Mouse (Mus musculus) embryonic stem cell, embryonic (primary cell): ENCODE results near the gene Pigk.

ENCODE experiments used
- CTCF ChIA-PET, 4 experiments: fragments of 300-600 bp in 2 of 4; fragments of 350-600 bp in 2 of 4; sonication (Branson Sonifier 250); formaldehyde crosslinking; loops; one replicate each; lab custom pipeline; 2022; ENCODE audit warnings: inconsistent platforms in 2 of 4; lab: Charles Lee
- POLR2A ChIA-PET, 4 experiments: fragments of 300-600 bp in 2 of 4; fragments of 350-600 bp in 2 of 4; sonication (Branson Sonifier 250); formaldehyde crosslinking; loops; one replicate each; lab custom pipeline; 2022; ENCODE audit warnings: antibody characterized with exemption in 4 of 4, inconsistent platforms in 1 of 4; lab: Charles Lee

The Pigk gene

DNA sequence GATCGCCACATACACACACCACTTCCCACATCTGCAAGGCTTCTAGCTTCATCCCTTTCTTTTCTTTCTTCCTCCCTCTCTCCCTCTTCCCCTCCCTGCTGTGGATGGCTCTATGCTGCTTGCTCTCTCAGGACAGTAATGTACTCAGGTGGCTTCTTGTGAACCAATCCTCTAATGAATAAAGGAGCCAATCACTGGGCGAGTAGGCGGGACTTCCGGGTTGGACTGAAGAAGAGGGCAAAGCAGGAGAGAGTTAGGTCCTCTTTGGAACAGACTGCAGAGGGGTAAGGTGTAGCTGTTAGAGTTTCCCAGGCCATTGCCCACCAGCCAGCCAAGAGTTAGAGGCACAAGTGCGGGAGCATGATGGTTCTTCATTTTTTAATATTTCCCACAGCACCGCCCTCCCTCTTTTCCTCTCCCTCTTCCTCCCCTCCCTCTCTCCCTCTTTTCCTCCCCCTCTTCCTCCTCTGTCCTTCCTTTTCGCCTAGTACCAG is 215.9 kb downstream of the Pigk start:
- POLR2A ChIA-PET, result interaction anchor here in 3 of 4 experiments (0.5 to 2.7 kb wide), 12 partner anchors 12 to 764 kb away, joined by 3 to 10 read pairs (median 3); partner anchors contain the start of gene Gipc2 (in 1 of the 3)
- CTCF ChIA-PET, result interaction anchor here in 2 of 4 experiments (0.6 to 1.0 kb wide), 2 partner anchors 169 to 523 kb away, joined by 3 to 6 read pairs; no protein-coding TSS in a partner anchor

DNA sequence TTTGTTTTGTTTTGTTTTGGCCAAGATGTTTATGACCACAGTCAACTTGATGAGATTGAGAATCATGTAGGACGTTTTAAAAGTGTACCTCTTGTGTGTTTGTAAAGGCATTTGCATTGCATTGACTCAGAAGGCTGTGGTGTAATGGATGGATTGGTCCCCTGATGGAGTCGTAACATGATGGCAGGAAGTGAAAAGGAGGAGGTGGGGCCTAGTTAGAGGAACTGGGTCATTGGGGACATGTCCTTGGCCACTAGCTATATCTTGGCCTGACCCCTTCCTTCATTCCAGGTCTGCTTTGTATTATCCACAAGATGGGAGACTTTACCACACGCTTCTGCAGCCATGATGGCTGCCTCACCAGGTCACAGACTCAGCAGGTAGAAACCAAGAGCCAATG is 217.5 kb downstream of the Pigk start:
- POLR2A ChIA-PET, result interaction anchor here in 1 of 4 experiments (0.7 kb wide), 1 partner anchor 66 kb away, joined by 4 read pairs; no protein-coding TSS in a partner anchor
- CTCF ChIA-PET, result no interaction called here

- CTCF ChIA-PET, result no interaction called here
- POLR2A ChIA-PET, result interaction anchor here in 1 of 4 experiments (0.7 kb wide), 1 partner anchor 65 kb away, joined by 4 read pairs; no protein-coding TSS in a partner anchor
Observed at GRCm38 (mm10) chr3:152932096-152932495, 218.2 kb downstream of the Pigk start.

DNA sequence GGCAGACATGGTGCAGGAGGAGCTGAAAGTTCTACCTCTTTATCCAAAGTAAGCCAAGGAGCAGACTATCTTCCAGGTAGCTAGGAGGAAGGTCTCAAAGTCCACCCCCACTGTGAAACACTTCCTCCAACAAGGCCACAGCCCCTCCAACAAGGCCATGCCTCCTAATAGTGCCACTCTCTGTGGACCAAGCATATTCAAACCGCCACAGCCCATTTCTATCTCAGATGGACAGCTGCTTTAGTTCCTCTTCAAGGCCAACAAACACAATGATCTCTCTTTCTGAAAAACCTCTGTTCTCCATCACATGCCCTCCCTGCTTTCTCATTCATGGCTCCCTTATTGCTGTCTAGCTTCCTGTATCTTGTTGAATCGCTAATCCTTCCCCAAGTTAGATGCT is 218.6 kb downstream of the Pigk start:
- POLR2A ChIA-PET, result no interaction called here

DNA sequence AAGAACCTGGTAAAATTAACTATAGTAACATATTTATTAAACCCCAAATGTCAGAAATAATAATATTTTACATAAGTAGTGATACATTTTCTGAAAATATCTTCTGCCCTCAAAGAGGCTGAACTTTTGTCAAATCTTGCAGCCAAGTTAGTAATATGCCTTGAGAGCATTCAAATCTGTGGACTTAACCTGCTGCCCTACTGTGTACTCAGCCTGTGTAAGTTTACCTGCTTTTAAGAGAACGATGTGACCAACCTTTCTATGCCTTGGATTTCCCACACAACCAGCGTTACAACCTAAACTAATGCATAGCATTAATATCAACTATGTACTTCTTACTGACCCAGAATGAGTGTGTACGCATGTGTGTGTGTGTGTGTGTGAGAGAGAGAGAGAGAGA is 219.8 kb downstream of the Pigk start:
- CTCF ChIA-PET, result no interaction called here
- POLR2A ChIA-PET, result interaction anchor here in 1 of 4 experiments (0.7 kb wide), 1 partner anchor 1983 kb away, joined by 3 read pairs; no protein-coding TSS in a partner anchor

More for the DNA sequence above, 218.6 kb downstream of the Pigk start:
- CTCF ChIA-PET, result no interaction called here

DNA sequence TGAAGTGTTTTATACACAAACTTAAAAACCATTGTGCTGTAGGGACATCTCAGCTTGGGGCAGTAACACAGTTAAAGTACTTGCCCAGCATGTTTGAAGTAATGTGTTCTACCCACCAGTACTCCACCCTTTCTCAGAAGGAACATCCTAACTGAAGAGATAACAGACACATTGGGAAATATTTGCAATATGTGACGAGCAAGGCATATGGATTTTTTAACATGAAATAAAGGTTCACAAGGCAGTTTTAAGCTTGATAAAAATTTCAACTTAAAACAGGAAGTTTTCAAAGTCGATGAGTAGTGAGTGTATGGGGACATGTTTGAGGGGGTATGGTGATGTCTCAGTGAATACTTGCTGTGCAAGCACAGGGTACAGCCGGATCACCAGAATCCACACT is 222.4 kb downstream of the Pigk start:
- ChIA-PET CTCF (no interaction called here), POLR2A (no interaction called here)

DNA sequence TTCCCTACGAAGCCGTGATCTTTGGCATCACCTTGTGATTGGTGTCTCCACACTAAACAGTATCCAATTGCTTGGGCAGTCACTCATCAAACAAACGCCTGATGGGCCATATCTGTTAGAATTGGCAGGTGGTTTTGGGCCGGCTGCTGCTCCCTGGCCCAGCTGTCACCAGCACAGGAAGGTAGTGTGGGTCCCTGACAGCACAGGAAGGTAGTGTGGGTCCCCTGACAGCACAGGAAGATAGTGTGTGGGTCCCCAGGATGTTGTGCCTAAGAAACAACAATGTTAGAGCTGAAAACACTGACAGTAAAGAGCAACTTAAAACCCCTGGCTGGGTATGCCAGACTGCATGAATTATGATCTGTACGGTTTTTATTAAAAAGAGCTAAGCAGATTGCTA is 227.8 kb downstream of the Pigk start:
- CTCF ChIA-PET, result interaction anchor here in 2 of 4 experiments (1.2 to 1.9 kb wide), 2 partner anchors 10 to 16 kb away, joined by 3 to 9 read pairs; no protein-coding TSS in a partner anchor
- POLR2A ChIA-PET, result interaction anchor here in 1 of 4 experiments (0.6 to 1.5 kb wide), 2 partner anchors 11 to 13 kb away, joined by 3 read pairs; no protein-coding TSS in a partner anchor

- ChIA-PET POLR2A (interaction anchor here in 2 of 4 experiments (0.6 to 1.5 kb wide), 3 partner anchors 13 to 18 kb away, joined by 3 to 9 read pairs (median 5); no protein-coding TSS in a partner anchor), CTCF (interaction anchor here in 3 of 4 experiments (0.6 to 1.9 kb wide), 4 partner anchors 15 to 628 kb away, joined by 3 to 9 read pairs (median 4); no protein-coding TSS in a partner anchor)
Observed at GRCm38 (mm10) chr3:152942985-152943384, 229.1 kb downstream of the Pigk start.

DNA sequence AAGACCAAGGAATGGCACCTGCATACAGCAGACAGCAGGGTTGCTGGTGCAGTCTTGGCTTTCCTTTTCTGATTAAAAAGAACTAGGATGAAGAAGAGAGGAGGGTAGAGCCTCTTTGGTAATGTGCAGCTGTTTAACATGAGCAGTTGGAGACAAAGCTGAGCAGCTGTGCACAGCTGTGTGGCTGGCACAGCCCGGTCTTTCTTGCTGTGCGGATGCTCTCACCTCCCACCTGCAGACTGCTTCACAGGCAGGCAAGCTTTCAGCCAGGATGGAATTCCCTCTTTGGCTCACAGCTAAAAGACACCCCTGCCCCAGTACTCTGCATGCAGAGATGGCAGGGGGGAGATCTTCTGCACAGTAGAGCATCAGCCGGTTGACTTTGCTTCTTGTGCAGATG is 230.9 kb downstream of the Pigk start:
- CTCF ChIA-PET, result no interaction called here
- POLR2A ChIA-PET, result interaction anchor here in 1 of 4 experiments (1.8 kb wide), 1 partner anchor 15 kb away, joined by 5 read pairs; no protein-coding TSS in a partner anchor

GRCm38 (mm10) chr3:152947031-152947640 is 233.2 kb downstream of the Pigk start:
- POLR2A ChIA-PET, result no interaction called here
- CTCF ChIA-PET, result no interaction called here

DNA sequence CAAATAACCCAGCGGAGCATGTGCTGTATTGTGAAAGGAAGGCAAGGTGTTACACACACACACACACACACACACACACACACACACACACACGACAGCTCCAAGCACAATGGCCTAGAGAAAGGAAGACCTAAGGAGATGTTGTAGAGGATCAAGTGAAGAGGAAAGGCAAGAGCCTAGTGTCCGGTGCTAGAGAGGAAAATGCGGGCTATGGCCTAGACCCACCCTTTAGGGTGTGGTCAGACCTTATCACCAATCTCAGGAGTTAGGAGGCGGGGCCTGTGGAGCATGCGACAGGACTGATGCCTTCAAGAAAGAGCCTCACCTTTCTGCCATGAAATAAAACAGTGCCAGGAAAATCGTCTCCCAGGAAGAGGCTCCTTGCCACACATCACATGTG is 234.7 kb downstream of the Pigk start:
- CTCF ChIA-PET, result no interaction called here
- POLR2A ChIA-PET, result no interaction called here

DNA sequence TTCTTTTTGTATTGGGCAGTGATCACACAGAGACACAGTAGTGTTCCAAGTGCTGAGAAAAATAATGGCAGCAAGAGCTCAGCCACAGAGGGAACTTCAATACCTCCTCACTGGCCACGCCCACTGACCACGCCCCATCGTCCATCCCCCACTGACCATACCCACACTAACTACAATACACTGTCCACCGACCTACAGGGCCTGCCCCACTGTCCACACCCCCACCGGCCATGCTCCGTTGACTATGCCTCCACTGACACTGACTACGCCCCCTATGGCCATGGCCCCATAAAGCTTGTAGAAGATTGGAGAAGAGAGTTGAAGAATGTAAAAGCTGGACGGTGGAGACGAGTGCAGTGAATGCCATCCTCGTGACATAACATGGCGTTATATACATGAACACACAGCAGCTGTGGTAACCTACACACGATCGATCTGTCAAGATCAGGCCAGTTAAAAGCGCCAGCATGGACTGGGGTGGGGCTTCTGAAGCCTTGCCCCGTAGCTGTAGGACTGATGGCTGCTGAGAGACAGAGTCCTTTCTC is 235.4 kb downstream of the Pigk start:
- ChIA-PET POLR2A (no interaction called here), CTCF (interaction anchor here in 1 of 4 experiments (0.8 kb wide), 1 partner anchor 9 kb away, joined by 3 read pairs; no protein-coding TSS in a partner anchor)

DNA sequence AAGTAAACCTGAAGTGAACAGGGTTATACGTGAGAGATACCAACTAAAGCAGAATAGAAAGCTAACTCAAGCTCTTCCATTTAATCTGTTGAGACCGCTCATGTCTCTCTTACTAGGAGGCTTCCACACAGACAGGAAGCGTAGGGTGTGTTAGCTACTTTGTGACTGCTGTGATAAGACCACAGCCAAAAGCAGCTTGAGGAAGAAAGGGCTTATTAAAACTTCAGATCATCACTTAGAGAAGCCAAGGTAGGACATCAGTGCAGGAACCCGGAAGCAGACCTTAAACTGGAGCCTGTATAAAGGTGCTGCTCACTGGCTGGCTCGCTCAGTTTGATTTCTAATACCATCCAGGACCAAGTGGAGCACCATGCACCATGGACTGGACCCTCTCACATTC is 236.4 kb downstream of the Pigk start:
- CTCF ChIA-PET, result interaction anchor here in 1 of 4 experiments (1.3 kb wide), 1 partner anchor 298 kb away, joined by 3 read pairs; no protein-coding TSS in a partner anchor
- POLR2A ChIA-PET, result no interaction called here

GRCm38 (mm10) chr3:152950914-152951313 is 237.0 kb downstream of the Pigk start:
- POLR2A ChIA-PET, result interaction anchor here in 1 of 4 experiments (0.6 kb wide), 1 partner anchor 872 kb away, joined by 4 read pairs; no protein-coding TSS in a partner anchor

GRCm38 (mm10) chr3:152951634-152952545 is 238.0 kb downstream of the Pigk start:
- CTCF ChIA-PET, result interaction anchor here in 2 of 4 experiments (0.6 to 1.3 kb wide), 3 partner anchors 10 to 296 kb away, joined by 3 read pairs; no protein-coding TSS in a partner anchor
- POLR2A ChIA-PET, result interaction anchor here in 2 of 4 experiments (0.5 to 0.6 kb wide), 3 partner anchors 310 to 871 kb away, joined by 4 to 5 read pairs (median 4); no protein-coding TSS in a partner anchor

More at GRCm38 (mm10) chr3:152950914-152951313, 237.0 kb downstream of the Pigk start:
- CTCF ChIA-PET, result interaction anchor here in 2 of 4 experiments (1.0 to 1.3 kb wide), 2 partner anchors 9 to 297 kb away, joined by 3 read pairs; no protein-coding TSS in a partner anchor

DNA sequence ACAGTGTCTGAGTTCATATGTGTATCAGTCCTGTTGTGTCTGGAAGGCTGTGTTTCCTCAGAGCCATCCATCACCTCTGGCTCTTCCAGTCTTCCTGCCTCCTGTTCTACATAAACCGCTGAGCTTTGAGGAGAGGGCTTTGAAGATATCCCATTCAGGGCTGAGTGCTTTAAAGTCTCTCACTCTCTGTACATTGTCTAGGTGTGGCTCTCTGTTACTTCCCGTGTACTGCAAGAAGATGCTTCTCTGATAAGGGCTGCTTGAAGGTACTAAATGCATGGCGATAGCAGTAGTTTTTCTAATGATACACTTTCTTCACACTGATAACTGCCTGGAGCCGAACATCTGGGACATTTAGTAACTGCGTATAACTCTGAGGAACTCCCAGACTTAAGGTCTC is 242.1 kb downstream of the Pigk start:
- CTCF ChIA-PET, result no interaction called here
- POLR2A ChIA-PET, result no interaction called here

DNA sequence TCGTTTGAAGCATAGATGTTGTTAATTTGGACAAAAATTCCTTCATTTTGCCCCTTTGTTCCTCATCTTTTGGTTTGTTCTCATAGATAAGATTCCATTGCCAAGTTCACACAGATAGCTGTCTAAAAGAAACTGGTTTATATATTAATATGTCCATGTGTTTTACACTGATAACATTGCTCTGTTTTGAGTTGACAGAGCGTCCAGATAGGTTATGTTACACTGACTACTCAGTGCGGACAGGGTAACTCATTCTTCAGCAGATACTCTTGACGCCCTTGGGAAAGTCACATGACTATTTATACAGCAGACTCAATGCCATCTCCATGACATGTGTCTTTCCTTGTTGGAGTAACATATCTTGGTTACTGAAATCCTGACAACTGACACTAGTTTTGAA is 242.9 kb downstream of the Pigk start:
- ChIA-PET CTCF (interaction anchor here in 2 of 4 experiments (0.6 to 2.3 kb wide), 3 partner anchors 14 to 290 kb away, joined by 3 to 19 read pairs (median 9); no protein-coding TSS in a partner anchor), POLR2A (interaction anchor here in 1 of 4 experiments (0.8 kb wide), 1 partner anchor 66 kb away, joined by 4 read pairs; no protein-coding TSS in a partner anchor)
